Mouse (Mus musculus): ENCODE data around the gene Abcb9. TPM values are rescaled to one million over a fixed set of nuclear protein-coding genes. Genes with fewer than 3 reads are reported as not detected.

The Abcb9 gene
- total RNA-seq (2021) = 10 to 100 TPM in 1 of 2 experiments, 1 to 10 TPM in 1; 9.9 to 13.4 TPM
- long read RNA-seq, experiment 1, transcript Abcb9-201 (12 exons, 3,661 nt) = major isoform, 17 of 24 reads
- long read RNA-seq, experiment 1, partial matches to known transcripts = 4 of 24 reads
- long read RNA-seq, experiment 1, other reads (novel, unspliced or antisense) = 3 of 24 reads
- long read RNA-seq, experiment 2, transcript Abcb9-201 (12 exons, 3,661 nt) = major isoform, 11 of 16 reads
- long read RNA-seq, experiment 2, partial matches to known transcripts = 3 of 16 reads
- long read RNA-seq, experiment 2, other reads (novel, unspliced or antisense) = 2 of 16 reads

- peak; percentile 99 for DNase-seq
Measured at GRCm38 (mm10) chr5:124095596-124096232, at the start of gene Abcb9. Gene Abcb9, minus strand, starts transcription at chr5:124095798.

- no peak for DNase-seq
Measured at GRCm38 (mm10) chr5:124138066-124138465, 42.5 kb upstream of the Abcb9 start.

- no peak for DNase-seq
Measured at GRCm38 (mm10) chr5:124134261-124134660, 38.7 kb upstream of the Abcb9 start.

GRCm38 (mm10) chr5:124125093-124125492 lies 29.5 kb upstream of the Abcb9 start:
- DNase-seq = no peak

GRCm38 (mm10) chr5:124122357-124122756 lies 26.8 kb upstream of the Abcb9 start:
- DNase-seq = no peak

GRCm38 (mm10) chr5:124119204-124119603 lies 23.6 kb upstream of the Abcb9 start:
- no peak for DNase-seq

GRCm38 (mm10) chr5:124115990-124116845 lies 20.6 kb upstream of the Abcb9 start, which contains the start of gene Arl6ip4:
Gene Arl6ip4, plus strand, starts transcription at chr5:124116089.
- peak; percentile 87 for DNase-seq

GRCm38 (mm10) chr5:124115531-124115930 lies 19.9 kb upstream of the Abcb9 start:
- no peak for DNase-seq

GRCm38 (mm10) chr5:124114276-124115025 lies 18.9 kb upstream of the Abcb9 start:
- no peak for DNase-seq

- DNase-seq = peak; percentile 81
Measured at GRCm38 (mm10) chr5:124113030-124113429, 17.4 kb upstream of the Abcb9 start.

- DNase-seq = peak; percentile 66
Measured at GRCm38 (mm10) chr5:124112531-124112930, 16.9 kb upstream of the Abcb9 start.

GRCm38 (mm10) chr5:124111742-124112497 lies 16.3 kb upstream of the Abcb9 start, which contains the start of gene Ogfod2:
Gene Ogfod2, plus strand, starts transcription at chr5:124112297.
- peak; percentile 96 for DNase-seq

GRCm38 (mm10) chr5:124111077-124111741 lies 15.6 kb upstream of the Abcb9 start:
- peak; percentile 60 for DNase-seq

GRCm38 (mm10) chr5:124103552-124103951 lies 8.0 kb upstream of the Abcb9 start:
- DNase-seq = no peak

- DNase-seq = no peak
Measured at GRCm38 (mm10) chr5:124103020-124103419, 7.4 kb upstream of the Abcb9 start.

- DNase-seq = no peak
Measured at GRCm38 (mm10) chr5:124102326-124102725, 6.7 kb upstream of the Abcb9 start.

GRCm38 (mm10) chr5:124100128-124101044 lies 4.8 kb upstream of the Abcb9 start:
- no peak for DNase-seq

- DNase-seq = no peak
Measured at GRCm38 (mm10) chr5:124098923-124099322, 3.3 kb upstream of the Abcb9 start.

- peak; percentile 45 for DNase-seq
Measured at GRCm38 (mm10) chr5:124095077-124095581, 469 bp downstream of the Abcb9 start.

Measured in adrenal gland, postnatal 10 days (tissue).